Mouse (Mus musculus): Measurements from ENCODE around the gene Cypt3.

Gene Cypt3
- long read RNA-seq, experiment 1: 0 reads
- long read RNA-seq, experiment 2: 0 reads

DNA sequence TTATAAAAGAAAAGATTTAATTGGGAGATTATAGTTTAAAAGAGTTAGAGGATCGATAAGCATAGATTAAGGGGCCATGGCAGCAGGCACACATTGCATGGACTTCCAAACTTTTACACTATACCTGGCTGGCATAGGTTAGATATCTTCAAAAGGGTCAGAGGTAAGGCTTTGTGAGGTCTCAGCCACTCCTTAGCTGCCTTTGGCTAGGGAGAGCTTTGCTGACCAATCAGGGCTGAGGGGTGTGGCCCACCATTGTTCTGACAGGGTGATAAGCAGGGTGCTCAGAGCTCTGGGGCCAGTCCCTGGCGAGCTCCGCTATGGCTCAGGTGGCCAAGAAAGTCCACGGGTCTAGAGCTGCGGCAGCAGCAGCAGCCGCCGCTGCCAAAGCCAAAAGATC, at the start of gene Cypt3:
TSS of gene Cypt3 (plus strand) at position 301 of the 400 bp plus-strand sequence.
- intact Hi-C loops (cut with DNase I): no loop called here

DNA sequence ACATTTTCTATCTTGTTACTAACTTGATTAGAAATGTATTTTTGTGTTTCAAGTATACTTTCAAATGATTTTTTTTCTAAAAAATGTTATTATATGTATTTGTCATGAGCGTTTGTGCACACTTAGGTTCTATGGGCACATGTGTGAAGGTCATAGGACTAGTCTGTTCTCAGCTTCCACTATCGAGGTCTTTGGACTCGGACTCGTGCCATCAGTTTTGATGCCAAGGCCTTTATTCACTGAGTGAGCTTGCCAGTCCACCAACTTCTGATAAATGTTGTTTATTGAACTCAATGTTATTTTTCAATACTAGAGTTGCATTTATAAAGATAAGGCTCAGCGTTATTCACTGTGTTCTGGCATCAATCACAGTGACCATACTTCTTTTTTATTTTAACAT, 42.9 kb upstream of the Cypt3 start:
- intact Hi-C loops (cut with DNase I): no loop called here

DNA sequence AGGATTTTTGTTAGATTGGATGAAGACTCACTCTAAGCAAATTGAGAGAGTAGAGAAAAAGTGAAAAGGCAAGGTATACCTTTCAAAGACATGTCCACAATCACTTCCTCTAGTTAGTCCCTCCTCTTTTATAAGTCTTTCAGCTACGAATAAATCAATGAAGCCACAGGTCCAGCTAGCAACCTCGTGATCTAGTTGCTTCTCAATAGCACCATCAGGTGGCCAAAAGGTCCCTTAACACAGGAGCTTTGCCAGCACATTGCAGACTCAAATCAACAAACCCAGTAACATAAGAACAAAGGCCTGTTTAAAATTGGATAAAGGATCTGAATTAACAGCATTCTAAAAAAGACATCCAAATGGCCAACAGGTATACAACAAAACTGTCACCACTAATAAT, 30.0 kb upstream of the Cypt3 start:
- intact Hi-C loops (cut with DNase I): loop anchor here (2.0 kb wide), 1 partner anchor 140 kb away; no protein-coding TSS in a partner anchor

DNA sequence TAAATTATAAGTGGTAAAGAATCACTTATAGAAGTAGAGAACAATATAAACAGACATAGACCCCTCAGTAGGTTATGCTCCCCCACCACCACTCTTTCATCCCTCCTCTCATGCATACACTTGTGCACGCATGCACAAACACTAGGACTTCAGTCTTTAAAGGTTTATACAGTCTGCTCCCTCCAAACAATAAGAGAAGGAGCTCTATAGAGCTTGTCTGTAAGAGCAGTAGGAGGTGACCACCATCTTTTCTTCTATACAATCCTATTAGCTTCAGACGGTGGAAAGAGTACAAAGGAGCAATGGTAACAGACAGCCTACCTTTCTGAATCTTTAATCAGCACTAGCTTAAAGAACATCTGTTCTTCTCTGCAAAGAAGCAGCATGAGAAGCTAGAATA, 1.8 kb upstream of the Cypt3 start:
- intact Hi-C loops (cut with DNase I): no loop called here

DNA sequence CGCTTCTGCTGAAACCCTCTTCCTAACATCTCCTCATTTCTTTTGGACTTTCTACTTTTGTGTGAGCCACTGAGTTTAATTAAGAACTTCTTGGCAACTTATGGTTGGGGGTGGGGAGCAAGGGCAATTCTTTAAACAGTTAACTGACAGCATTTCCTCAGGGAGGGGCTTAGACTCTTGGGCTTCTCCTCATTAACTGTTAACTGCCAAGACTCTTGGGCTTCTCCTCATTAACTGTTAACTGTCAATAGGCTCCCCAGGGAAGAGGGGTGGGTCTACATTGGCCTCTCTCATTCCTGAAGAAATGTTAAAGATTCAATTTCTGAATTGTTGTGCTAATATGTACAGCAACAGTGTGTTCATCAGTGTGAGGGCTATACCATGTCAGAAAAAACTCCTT, 6.3 kb downstream of the Cypt3 start:
- intact Hi-C loops (cut with DNase I): no loop called here

DNA sequence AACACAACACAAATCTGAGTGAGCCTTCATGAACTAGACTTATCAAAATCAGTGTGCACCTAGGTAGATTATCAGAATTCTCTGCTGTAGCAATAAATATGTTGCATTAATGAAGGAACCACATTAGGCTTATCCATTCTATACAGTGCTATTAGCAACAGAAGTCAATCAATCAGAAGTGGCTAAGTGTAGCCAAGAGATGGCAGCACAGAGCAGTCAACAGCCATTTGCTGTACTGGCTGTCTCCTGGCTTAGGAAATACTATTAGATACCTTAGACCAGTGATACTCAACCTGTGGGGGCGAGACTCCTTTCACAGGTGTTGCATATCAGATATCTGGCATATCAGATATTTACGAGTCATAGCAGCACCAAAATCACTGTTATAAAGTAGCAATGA, 41.2 kb downstream of the Cypt3 start:
- intact Hi-C loops (cut with DNase I): no loop called here

All from adrenal gland (tissue).